Mouse (Mus musculus) thymus, adult 2 months (tissue): Measurements from ENCODE around the gene Anks1.

ENCODE experiments used
- CTCF ChIP-seq: fragments of 200-500 bp; IDR thresholded peaks from 2 replicates; pipeline ENCODE4 v1.5.1; 2012; ENCODE audit warnings: mild to moderate bottlenecking, control low read depth, low read length, moderate library complexity, borderline replicate concordance; ENCODE audit not compliant: control insufficient read depth, poor library complexity, insufficient read depth; ENCODE audit errors: extremely low read depth
- POLR2A ChIP-seq: fragments of 200-500 bp; IDR thresholded peaks from 2 replicates; pipeline ENCODE4 v1.6.1; 2012; ENCODE audit warnings: mild to moderate bottlenecking, low read length, control low read depth, moderate library complexity; ENCODE audit not compliant: control insufficient read depth, poor library complexity, insufficient read depth; ENCODE audit errors: extremely low read depth

GRCm38 (mm10) chr17:27968033-27968750, 59.1 kb downstream of the Anks1 start:
- TF ChIP-seq CTCF: no peak
- no peak for TF ChIP-seq POLR2A
